In the genomic region with DNA sequence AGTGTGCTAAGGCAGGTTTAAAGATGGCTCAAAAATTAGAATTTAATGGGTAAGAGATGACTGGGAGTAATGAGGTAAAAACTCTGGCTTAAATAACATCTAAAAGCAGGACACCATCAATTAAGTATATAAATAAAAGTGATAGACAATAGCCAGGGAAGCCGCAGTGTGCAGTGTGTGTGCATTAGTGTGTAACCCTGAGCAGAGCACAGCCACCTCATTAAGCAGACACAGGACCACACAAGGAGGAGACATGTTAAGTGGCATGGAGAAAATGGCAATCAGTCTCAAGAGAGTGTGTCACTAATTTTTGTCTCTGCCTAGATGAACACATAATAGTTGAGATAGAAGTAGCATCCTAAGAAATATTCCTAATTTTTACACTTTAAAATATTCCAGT, we compare ENCODE assay signal across 11 mouse cellular contexts.
"Had no signal": no experiment of that assay in that cellular context is flagged by ENCODE, and none has a peak within 500 bp of the region (broad histone marks: within the 10 kb centered on the region; RNA-seq: fewer than 3 reads in every experiment).

No protein-coding gene starts in this region.

- H3K36me3 ChIP-seq: liver, embryonic 15.5 days; midbrain, embryonic 15.5 days had no signal

- H3K9me3 ChIP-seq: liver, embryonic 15.5 days; midbrain, embryonic 15.5 days had no signal

- ATAC-seq: lung, postnatal 0 days; midbrain, embryonic 15.5 days had no signal

- H3K9ac ChIP-seq: liver, embryonic 15.5 days; midbrain, embryonic 15.5 days had no signal

- H3K4me3 ChIP-seq: liver, embryonic 15.5 days; midbrain, embryonic 15.5 days had no signal

- H3K27me3 ChIP-seq: liver, embryonic 15.5 days; midbrain, embryonic 15.5 days had no signal

- H3K4me2 ChIP-seq: liver, embryonic 11.5 days; liver, embryonic 15.5 days; midbrain, embryonic 15.5 days had no signal

- H3K27ac ChIP-seq: liver, embryonic 15.5 days; midbrain, embryonic 15.5 days; stomach, postnatal 0 days had no signal

- H3K4me1 ChIP-seq: liver, embryonic 15.5 days; midbrain, embryonic 15.5 days had no signal

- DNase-seq: kidney, adult 18-20 months; kidney, postnatal 14 days; left cerebral cortex, postnatal 4 days; lung, adult 2 months; lung, postnatal 36 days; thymus, postnatal 4 days had no signal
